Mouse (Mus musculus) megakaryocyte, embryonic 14.5 days (primary cell): ENCODE data around the gene Mfsd2a.

Source experiments
- FLI1 ChIP-seq: IDR thresholded peaks from 2 replicates; pipeline ENCODE4 v1.6.1; 2012; ENCODE audit warnings: low read length, inconsistent platforms, mixed read lengths
- GATA1 ChIP-seq: IDR thresholded peaks from 3 replicates; pipeline ENCODE4 v1.6.1; 2012; ENCODE audit warnings: mixed read lengths, low read length, inconsistent platforms, borderline replicate concordance

- TF ChIP-seq GATA1 (no peak), FLI1 (no peak)
These were observed 30.2 kb upstream of the Mfsd2a start for GRCm38 (mm10) chr4:122991177-122991576.
